Mouse (Mus musculus): ENCODE data around the gene Rps18. TPM values are rescaled to one million over a fixed set of nuclear protein-coding genes. Genes with fewer than 3 reads are reported as not detected.

The Rps18 gene
- total and polyA plus RNA-seq, 2 experiments from 2014 or later = 845 to 1,548 TPM

- DNase-seq (ENCODE audit: low spot score) (no peak), ATAC-seq (ENCODE audit: insufficient read depth, low read depth) (no peak)
- Histone ChIP-seq H3K36me3 (replicated peaks; ENCODE audit: control insufficient read depth, insufficient read depth, low read length) (peaks cover 28% of the 10 kb centered on the region), H3K9me3 (replicated peaks; ENCODE audit: control insufficient read depth, low read length) (no peaks in the 10 kb centered on the region), H3K4me2 (ENCODE audit: low read depth, low read length) (peak overlapping the region; percentile 69), H3K27me3 (ENCODE audit: control insufficient read depth, insufficient read depth, low read length) (no peaks in the 10 kb centered on the region), H3K4me1 (ENCODE audit: control insufficient read depth, insufficient read depth) (peaks cover 5% of the 10 kb centered on the region; the same call in 1 of the 2 replicates), H3K9ac (replicated peaks; ENCODE audit: low read depth, low read length) (peak overlapping the region; percentile 73; the same call in 1 of the 2 replicates), H3K27ac (ENCODE audit: low read depth) (peak overlapping the region; percentile 72; the same call in 1 of the 2 replicates), H3K4me3 (ENCODE audit: low read depth, low read length) (peak overlapping the region; percentile 74)
- WGBS = 69% methylated on average over 31 of the region's 31 CpGs
- TF ChIP-seq EP300 (IDR thresholded peaks at IDR 0.05; ENCODE audit: low read depth) (no peak), CTCF (IDR thresholded peaks at IDR 0.05; ENCODE audit: low read depth) (no peak)
These were observed 38.8 kb downstream of the Rps18 start for GRCm38 (mm10) chr17:33916847-33917655.

- H3K9me3 ChIP-seq (replicated peaks; ENCODE audit: control insufficient read depth, low read length) = no peaks in the 10 kb centered on the region
- peaks cover 5% of the 10 kb centered on the region; the same call in 1 of the 2 replicates for H3K4me1 ChIP-seq (ENCODE audit: control insufficient read depth, insufficient read depth)
- H3K9ac ChIP-seq (replicated peaks; ENCODE audit: low read depth, low read length) = peak overlapping the region; percentile 73
- H3K36me3 ChIP-seq (replicated peaks; ENCODE audit: control insufficient read depth, insufficient read depth, low read length) = peaks cover 36% of the 10 kb centered on the region
- under 1% methylated on average over 14 of the region's 20 CpGs for WGBS
- no peak for ATAC-seq (ENCODE audit: insufficient read depth, low read depth)
- H3K27ac ChIP-seq (ENCODE audit: low read depth) = peak overlapping the region; percentile 72
- peak overlapping the region; percentile 69 for H3K4me2 ChIP-seq (ENCODE audit: low read depth, low read length)
- peak overlapping the region; percentile 74 for H3K4me3 ChIP-seq (ENCODE audit: low read depth, low read length)
- DNase-seq (ENCODE audit: low spot score) = no peak
- no peaks in the 10 kb centered on the region for H3K27me3 ChIP-seq (ENCODE audit: control insufficient read depth, insufficient read depth, low read length)
- no peak for TF ChIP-seq CTCF (IDR thresholded peaks at IDR 0.05; ENCODE audit: low read depth)
- TF ChIP-seq EP300 (IDR thresholded peaks at IDR 0.05; ENCODE audit: low read depth) = no peak
These were observed 39.5 kb downstream of the Rps18 start for GRCm38 (mm10) chr17:33916294-33916693.

- Histone ChIP-seq H3K27me3 (ENCODE audit: control insufficient read depth, insufficient read depth, low read length) (no peaks in the 10 kb centered on the region), H3K9ac (replicated peaks; ENCODE audit: low read depth, low read length) (peak within 1 kb of the TSS; percentile 73), H3K4me2 (ENCODE audit: low read depth, low read length) (peak within 1 kb of the TSS; percentile 69), H3K27ac (ENCODE audit: low read depth) (peak within 1 kb of the TSS; percentile 72), H3K9me3 (replicated peaks; ENCODE audit: control insufficient read depth, low read length) (no peaks in the 10 kb centered on the region), H3K4me3 (ENCODE audit: low read depth, low read length) (peak within 1 kb of the TSS; percentile 74), H3K36me3 (replicated peaks; ENCODE audit: control insufficient read depth, insufficient read depth, low read length) (peaks cover 41% of the 10 kb centered on the region), H3K4me1 (ENCODE audit: control insufficient read depth, insufficient read depth) (peaks cover 5% of the 10 kb centered on the region; the same call in 1 of the 2 replicates)
- TF ChIP-seq CTCF (IDR thresholded peaks at IDR 0.05; ENCODE audit: low read depth) (no peak), EP300 (IDR thresholded peaks at IDR 0.05; ENCODE audit: low read depth) (peak; percentile 86)
- DNase-seq (ENCODE audit: low spot score) (peak; percentile 100), ATAC-seq (ENCODE audit: insufficient read depth, low read depth) (peak; percentile 92)
- WGBS = under 1% methylated on average over 31 of the region's 34 CpGs
These were observed 40.0 kb downstream of the Rps18 start, which contains the start of the genes Tapbp and Zbtb22 for GRCm38 (mm10) chr17:33915671-33916250. TSS of gene Tapbp (plus strand) at chr17:33915899. TSS of gene Zbtb22 (plus strand) at chr17:33915904.

- DNase-seq (ENCODE audit: low spot score) (no peak), ATAC-seq (ENCODE audit: insufficient read depth, low read depth) (no peak)
- Histone ChIP-seq H3K4me3 (ENCODE audit: low read depth, low read length) (no peak overlapping the region), H3K4me1 (ENCODE audit: control insufficient read depth, insufficient read depth) (peaks cover 8% of the 10 kb centered on the region), H3K9me3 (replicated peaks; ENCODE audit: control insufficient read depth, low read length) (no peaks in the 10 kb centered on the region), H3K9ac (replicated peaks; ENCODE audit: low read depth, low read length) (no peak overlapping the region), H3K27ac (ENCODE audit: low read depth) (peak overlapping the region; percentile 72; the same call in 1 of the 2 replicates), H3K27me3 (ENCODE audit: control insufficient read depth, insufficient read depth, low read length) (no peaks in the 10 kb centered on the region), H3K4me2 (ENCODE audit: low read depth, low read length) (no peak overlapping the region), H3K36me3 (replicated peaks; ENCODE audit: control insufficient read depth, insufficient read depth, low read length) (peaks cover 45% of the 10 kb centered on the region)
- TF ChIP-seq CTCF (IDR thresholded peaks at IDR 0.05; ENCODE audit: low read depth) = 0 out of 2 replicates have a peak, but pooled peaks have one; percentile 10
- TF ChIP-seq EP300 (IDR thresholded peaks at IDR 0.05; ENCODE audit: low read depth) = no peak
- WGBS = 65% methylated on average over 13 of the region's 13 CpGs
These were observed 40.8 kb downstream of the Rps18 start for GRCm38 (mm10) chr17:33914969-33915391.

- no peaks in the 10 kb centered on the region for H3K27me3 ChIP-seq (ENCODE audit: control insufficient read depth, insufficient read depth, low read length)
- DNase-seq (ENCODE audit: low spot score) (no peak), ATAC-seq (ENCODE audit: insufficient read depth, low read depth) (no peak)
- WGBS = 95% methylated on average over 8 of the region's 8 CpGs
- H3K36me3 ChIP-seq (replicated peaks; ENCODE audit: control insufficient read depth, insufficient read depth, low read length) = peaks cover 45% of the 10 kb centered on the region
- peaks cover 8% of the 10 kb centered on the region for H3K4me1 ChIP-seq (ENCODE audit: control insufficient read depth, insufficient read depth)
- H3K4me3 ChIP-seq (ENCODE audit: low read depth, low read length) = no peak overlapping the region
- H3K4me2 ChIP-seq (ENCODE audit: low read depth, low read length) = no peak overlapping the region
- H3K27ac ChIP-seq (ENCODE audit: low read depth) = no peak overlapping the region
- no peaks in the 10 kb centered on the region for H3K9me3 ChIP-seq (replicated peaks; ENCODE audit: control insufficient read depth, low read length)
- TF ChIP-seq CTCF (IDR thresholded peaks at IDR 0.05; ENCODE audit: low read depth) = no peak
- TF ChIP-seq EP300 (IDR thresholded peaks at IDR 0.05; ENCODE audit: low read depth) = no peak
- no peak overlapping the region for H3K9ac ChIP-seq (replicated peaks; ENCODE audit: low read depth, low read length)
These were observed 41.9 kb downstream of the Rps18 start for GRCm38 (mm10) chr17:33913905-33914304.

All from heart, postnatal 0 days (tissue).